Mouse (Mus musculus) urinary bladder, postnatal 25 days (tissue): ENCODE measurements at regions not wholly inside any gene's neighbourhood (a gene's known extent, or its start where the extent isn't known, plus 50 kb on each side); places are given as distances from the start of the nearest gene placed in this dataset.

Experiments used
- DNase-seq: peaks from one replicate; pipeline ENCODE4 v3.0.0; 2022; ENCODE audit warnings: low spot score

- DNase-seq, result no peak
Observed at GRCm38 (mm10) chr2:159354247-159354646, 559.6 kb downstream of the Dhx35 start.

DNA sequence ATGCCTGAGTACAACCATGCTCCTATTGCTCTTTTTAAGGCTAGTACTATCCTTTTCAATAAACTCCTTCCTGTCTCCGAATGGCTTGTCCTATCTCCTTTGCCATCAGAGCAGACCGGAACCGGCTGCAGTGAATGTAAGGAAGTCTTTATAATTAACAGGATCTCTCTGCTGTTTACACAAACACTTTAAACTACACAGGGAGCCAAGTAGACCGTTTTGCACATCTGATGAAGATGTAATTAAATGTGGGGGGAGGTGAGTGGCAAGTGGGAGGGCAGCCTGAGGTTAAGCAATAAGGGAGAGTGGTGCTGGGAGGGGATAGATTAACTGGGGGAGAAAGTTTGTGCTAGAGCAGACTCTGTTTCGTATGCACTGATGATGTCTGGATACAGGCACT is 561.9 kb downstream of the Dhx35 start:
- no peak for DNase-seq

DNA sequence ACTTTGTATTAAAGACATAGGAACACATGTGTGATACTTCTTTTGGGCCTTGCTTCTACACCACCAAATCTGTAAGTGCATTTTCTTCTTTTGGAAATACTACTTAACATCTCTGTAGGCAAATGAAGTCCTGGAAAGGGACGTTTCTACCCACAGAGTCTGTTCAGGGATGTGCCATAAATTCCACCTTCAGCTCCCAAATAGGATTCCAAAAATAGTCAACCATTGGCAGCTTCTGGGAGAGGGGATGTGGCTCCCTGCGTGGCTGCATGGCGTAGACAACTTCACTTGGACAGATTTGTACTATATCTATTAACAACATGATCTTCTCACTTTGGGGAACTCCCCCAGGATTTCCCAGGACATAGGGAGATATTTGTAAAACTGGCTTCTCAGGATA is 566.8 kb downstream of the Dhx35 start:
- no peak for DNase-seq

DNA sequence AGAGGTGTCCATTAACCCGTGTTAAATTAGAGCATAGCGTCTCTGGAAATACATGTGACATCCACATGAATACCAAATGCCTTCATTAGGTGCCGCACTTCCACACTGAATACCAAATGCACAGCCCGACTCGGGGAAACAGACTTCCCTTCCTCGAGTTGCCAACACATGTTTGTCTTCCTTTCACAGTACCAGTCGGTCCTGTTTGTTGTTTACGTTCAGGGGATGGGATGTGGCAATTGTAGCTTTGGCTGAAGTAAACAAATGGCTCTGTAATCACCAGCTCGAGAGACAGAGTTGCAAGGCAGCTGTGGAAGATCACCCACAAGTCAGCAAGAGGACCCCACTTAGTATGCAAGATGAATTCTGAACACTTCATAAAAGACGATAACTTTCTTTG is 598.3 kb downstream of the Dhx35 start:
- DNase-seq, result no peak

DNA sequence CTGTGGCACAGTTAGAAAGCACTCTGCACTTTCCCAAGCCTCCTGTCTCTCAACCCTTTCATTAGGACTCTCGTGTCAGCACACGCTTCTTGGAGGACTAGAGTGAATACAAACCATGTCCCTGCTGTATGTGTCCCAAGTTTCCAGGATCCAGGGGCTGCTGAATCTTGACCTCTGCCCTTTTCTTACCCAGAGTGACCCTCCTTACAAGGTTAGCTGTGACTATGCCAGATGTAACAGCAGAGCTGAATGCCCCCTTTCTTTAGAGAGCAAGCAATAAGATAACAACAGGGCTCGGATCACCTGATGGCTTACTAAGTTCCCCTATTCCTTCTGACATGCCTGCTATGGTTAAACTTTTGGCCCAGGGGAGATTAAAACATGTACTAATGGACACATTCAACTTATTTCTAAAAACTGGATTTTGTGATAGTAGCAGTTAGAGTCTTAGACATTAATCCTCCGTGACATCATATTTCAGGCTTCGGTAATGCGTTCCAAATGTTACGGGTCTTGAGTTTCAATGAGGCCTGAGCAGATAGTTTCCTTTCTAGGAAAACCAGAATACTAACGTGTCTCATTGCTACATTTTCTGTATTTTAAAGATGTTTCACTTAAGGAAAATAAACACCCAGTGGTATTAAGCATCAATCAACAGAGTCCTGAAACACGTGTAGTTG is 607.0 kb downstream of the Dhx35 start:
- DNase-seq, result no peak

GRCm38 (mm10) chr2:159404940-159405339 is 610.3 kb downstream of the Dhx35 start:
- no peak for DNase-seq

- DNase-seq, result no peak
Observed at GRCm38 (mm10) chr2:159414599-159414998, 620.0 kb downstream of the Dhx35 start.

- DNase-seq, result no peak
Observed at GRCm38 (mm10) chr2:159418371-159418940, 623.8 kb downstream of the Dhx35 start.

DNA sequence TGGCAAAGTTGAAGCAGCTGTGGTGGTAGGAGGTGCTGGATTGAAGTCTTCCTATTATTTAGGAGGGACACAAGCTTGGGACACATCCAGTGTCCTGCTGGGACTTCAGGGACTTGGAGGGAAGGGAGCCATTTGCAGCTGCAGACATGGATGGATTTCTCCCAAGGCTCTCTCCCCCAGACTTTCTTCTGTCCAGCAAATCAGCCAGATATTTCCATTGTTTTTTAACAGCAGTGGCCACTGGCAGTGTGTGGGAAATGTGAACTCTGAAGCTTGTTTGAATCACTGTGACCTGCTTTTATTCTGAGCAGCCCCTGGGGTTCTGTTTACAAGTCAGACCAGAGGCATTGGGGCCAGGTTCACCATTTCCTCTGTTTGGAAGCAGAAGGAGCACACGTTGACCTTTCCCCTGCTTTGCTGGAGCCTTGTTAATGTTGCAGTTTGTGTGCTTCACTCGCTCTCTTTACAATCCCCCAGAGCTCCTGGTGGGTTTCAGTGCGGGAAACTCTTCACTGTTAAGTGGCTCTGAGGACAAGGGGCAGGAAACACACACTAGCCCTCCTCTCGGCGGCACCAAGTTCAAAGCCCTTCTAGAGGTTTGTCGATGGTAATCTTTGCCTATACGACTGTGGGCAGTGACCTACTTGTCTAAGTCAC is 627.8 kb downstream of the Dhx35 start:
- no peak for DNase-seq

- peak; percentile 32 for DNase-seq
Observed at GRCm38 (mm10) chr2:159428201-159428600, 633.6 kb downstream of the Dhx35 start.

GRCm38 (mm10) chr2:159430577-159431329 is 636.1 kb downstream of the Dhx35 start:
- DNase-seq, result no peak

DNA sequence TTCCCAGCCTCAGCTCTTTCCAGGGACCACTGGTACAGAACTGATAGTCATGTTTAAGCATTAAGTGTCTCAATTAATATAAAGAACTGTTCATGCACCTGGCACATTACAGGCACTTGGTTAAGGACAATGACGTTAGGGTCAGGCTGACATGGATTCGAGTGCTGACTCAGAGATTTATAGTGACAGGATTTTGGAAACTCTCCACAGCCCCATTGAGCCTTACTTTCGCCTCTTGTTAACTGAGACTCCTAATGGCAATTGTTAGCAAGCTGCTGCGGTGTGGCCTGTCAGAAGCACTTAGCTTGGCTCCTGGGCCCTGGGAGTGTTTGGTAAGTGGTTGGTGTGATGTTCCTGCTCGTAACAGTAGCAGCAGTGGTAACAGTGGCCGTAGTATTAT is 644.4 kb downstream of the Dhx35 start:
- no peak for DNase-seq

DNA sequence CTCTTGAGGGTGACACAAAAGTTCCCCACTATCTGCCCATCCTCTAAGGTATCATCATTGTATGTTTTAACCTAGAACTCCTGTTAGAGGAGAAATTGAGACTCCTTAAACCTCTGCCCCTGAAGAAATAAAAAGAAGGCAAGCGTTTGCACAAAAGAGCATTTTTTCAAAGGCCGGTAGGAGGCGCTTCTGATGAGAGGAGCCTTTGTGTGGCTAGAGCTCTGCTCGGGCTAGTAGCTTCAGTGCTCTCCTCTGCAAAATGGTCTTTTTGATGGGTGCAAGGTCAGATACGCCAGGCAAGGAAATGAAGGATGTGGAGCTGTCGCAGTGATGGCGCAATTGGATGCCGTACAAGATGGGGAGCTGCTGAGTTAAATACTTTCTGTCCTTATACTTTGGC is 649.0 kb downstream of the Dhx35 start:
- DNase-seq, result no peak

DNA sequence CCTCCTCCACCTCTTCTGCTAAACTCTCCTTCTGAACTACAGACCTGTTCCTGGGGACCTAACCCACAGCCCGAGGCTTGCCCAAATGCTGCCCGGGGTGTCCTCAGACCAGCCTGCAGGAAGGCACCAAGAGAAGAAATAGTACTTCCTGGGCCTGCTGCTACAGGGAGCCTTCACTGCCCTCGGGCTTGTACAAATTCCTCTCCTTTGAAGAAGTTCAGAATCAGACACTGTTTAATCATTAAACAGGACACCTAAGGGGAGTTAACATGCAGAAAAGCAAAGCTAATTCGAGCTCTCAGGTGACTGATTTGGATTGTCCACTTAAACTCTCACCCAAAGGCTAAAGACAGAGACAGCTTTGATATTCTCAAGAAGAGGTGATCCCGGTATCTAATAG is 651.8 kb downstream of the Dhx35 start:
- DNase-seq, result no peak

DNA sequence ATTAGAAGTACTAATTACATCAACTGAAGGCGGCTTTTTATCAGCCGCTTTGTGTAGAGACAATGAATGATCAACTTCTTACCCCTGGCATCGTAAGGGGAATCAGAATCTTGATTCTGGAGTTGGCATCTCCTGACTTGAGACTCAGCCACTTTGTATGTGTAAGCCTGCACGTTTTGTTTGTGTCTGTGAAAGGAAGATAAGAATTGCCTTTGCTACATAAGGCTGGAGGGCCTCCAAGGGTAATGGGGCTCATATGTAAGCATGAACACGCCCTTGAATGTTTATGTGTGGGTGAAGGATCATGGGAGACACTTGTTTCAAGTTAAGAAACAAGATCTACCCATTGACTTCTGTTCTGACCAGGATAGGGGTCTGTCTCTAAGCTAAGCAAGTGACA is 652.3 kb downstream of the Dhx35 start:
- no peak for DNase-seq

- no peak for DNase-seq
Observed at GRCm38 (mm10) chr2:159448976-159449375, 654.4 kb downstream of the Dhx35 start.

DNA sequence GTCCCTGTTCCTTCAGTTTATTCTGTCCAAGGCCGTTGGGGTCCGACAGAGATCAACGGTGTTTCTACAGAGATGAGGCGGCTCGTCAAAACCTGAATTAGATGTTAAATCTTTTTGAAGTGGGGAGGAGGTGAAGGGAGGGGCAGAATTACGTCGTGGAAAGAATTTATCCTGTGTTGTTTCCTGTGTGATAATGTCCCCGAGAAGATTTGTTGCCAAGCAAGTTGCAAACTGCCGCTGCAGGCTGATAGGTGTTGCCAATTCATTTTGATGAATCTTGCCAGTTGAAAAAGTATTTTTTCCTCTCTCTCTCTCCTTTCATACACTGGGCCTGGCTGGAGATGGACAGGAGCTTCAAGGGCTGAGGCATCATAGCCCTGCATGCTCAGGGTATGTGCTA is 656.8 kb downstream of the Dhx35 start:
- no peak for DNase-seq

GRCm38 (mm10) chr2:159481399-159482080 is 686.9 kb downstream of the Dhx35 start:
- no peak for DNase-seq

- DNase-seq, result no peak
Observed at GRCm38 (mm10) chr2:159491090-159491489, 696.5 kb downstream of the Dhx35 start.

- no peak for DNase-seq
Observed at GRCm38 (mm10) chr2:159498691-159499090, 704.1 kb downstream of the Dhx35 start.

DNA sequence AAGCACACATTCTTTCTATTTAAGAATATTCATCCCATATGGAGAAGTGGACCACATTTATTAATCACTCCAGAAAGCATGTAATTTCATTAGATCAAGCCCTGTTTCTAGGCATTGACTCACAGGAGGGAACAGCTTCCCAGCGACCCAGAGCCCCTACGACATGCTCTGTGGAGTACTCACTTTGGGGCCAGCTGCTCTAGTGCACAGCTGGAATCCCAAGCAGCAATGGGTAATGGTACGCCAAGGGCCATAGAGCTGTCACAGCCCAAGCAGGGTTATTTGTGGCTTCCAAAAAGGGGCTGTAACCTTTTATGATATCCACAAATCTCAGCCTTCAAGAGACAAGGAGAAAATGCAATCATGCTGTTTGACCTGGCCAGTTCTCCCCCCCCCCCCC is 706.4 kb downstream of the Dhx35 start:
- no peak for DNase-seq

DNA sequence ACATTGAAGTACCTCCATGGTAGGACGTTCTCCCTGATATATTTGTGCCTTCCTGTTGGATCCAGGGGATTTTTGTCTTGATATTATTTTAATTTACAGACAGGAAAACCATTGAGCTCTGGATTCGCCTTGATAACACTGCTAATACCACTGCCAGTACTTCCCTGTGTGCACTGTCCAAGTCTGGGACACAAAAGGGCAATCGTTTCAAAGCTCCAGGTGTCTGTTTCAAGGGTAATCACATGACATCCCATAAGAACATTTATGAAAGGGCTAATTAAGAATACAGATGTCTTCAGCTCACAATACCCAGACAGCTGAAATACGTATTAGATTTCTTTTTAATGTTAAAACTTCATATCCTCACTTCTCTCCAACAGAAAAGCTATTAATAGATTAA is 724.5 kb downstream of the Dhx35 start:
- no peak for DNase-seq
